Mouse (Mus musculus): ENCODE data around the gene Vcpkmt.
"Not testable (repeated sequence)": the region's sequence is repeated elsewhere in the genome, so short reads cannot be mapped to it uniquely, and the experiment has no call there.

DNA sequence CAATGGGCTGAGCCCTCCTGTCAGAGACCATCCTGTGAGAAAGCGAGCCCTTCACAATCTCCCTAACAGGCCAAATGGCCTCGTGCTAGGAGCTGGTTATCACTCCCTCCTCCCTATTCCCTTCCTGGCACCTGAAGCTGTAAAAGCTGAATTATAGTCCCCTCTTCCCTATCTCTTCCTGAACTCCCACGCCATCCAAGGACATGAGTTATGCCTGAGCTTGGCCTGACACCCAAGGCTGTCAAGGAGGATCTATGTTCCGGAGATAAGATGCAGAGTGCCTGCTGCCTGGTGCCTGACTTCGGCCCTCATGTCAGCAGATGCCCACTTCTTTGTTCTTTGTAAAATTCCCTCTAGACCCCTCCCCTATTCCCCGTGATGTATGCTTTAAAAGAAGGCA lies 21.8 kb downstream of the Vcpkmt start:
- not testable (repeated sequence) for TF ChIP-seq CTCF, EP300 (IDR thresholded peaks at IDR 0.05)

Data from lung, postnatal 0 days (tissue).